ENCODE assay signal across 11 mouse cellular contexts in genomic region chr1:126656246-126656645, GRCm38 (mm10).
DNase-seq lines count a peak whose midpoint lies in the region; ATAC-seq and TF ChIP-seq lines count a peak whose summit lies in the region.
"Had no signal": no experiment of that assay in that cellular context is flagged by ENCODE, and none has a peak within 500 bp of the region (broad histone marks: within the 10 kb centered on the region; RNA-seq: fewer than 3 reads in every experiment).

No protein-coding gene starts in this region.

- no peaks in the 10 kb centered on the region for H3K36me3 ChIP-seq in limb, embryonic 14.5 days (ENCODE audit: control insufficient read depth, insufficient read depth, low read length)
- no peaks in the 10 kb centered on the region for H3K36me3 ChIP-seq in limb, embryonic 10.5 days
- H3K36me3 ChIP-seq: forebrain, embryonic 12.5 days had no signal

- peak; percentile 19 for DNase-seq in limb, embryonic 14.5 days (ENCODE audit: low spot score)
- DNase-seq in limb, embryonic 10.5 days (ENCODE audit: low spot score) = no peak
- DNase-seq in frontal cortex, postnatal 10 days (ENCODE audit: low spot score in 2 of 2) = peak; percentile 26 to 59
- DNase-seq in layer of hippocampus, adult 9-11 months = peak; percentile 92
- DNase-seq in right cerebral cortex, postnatal 36 days (ENCODE audit: low spot score in 2 of 2) = peak; percentile 60 to 80
- DNase-seq in kidney, postnatal 10 days = no peak
- DNase-seq in ovary, postnatal 10 days (ENCODE audit: low spot score) = no peak
- DNase-seq: kidney, adult 11 months had no signal

- H3K27ac ChIP-seq in limb, embryonic 14.5 days (replicated peaks; ENCODE audit: low read depth, low read length) = no peak overlapping the region
- no peak overlapping the region for H3K27ac ChIP-seq in limb, embryonic 10.5 days
- H3K27ac ChIP-seq: forebrain, embryonic 12.5 days; macrophage had no signal

- no peak for TF ChIP-seq POLR2A in limb, embryonic 14.5 days (IDR thresholded peaks at IDR 0.05; ENCODE audit: borderline replicate concordance, extremely low read depth, insufficient read depth, insufficient read length)

- 54% methylated on average over 2 of the region's 2 CpGs for WGBS in limb, embryonic 14.5 days
- 76% methylated on average over 2 of the region's 2 CpGs for WGBS in limb, embryonic 10.5 days

- H3K9ac ChIP-seq in limb, embryonic 14.5 days (ENCODE audit: low read depth, low read length, severe bottlenecking) = no peak overlapping the region
- H3K9ac ChIP-seq: forebrain, embryonic 12.5 days had no signal

- H3K4me1 ChIP-seq in limb, embryonic 14.5 days (ENCODE audit: control insufficient read depth, insufficient read depth, low read length) = no peaks in the 10 kb centered on the region
- no peaks in the 10 kb centered on the region for H3K4me1 ChIP-seq in limb, embryonic 10.5 days

- H3K4me2 ChIP-seq in limb, embryonic 14.5 days (replicated peaks; ENCODE audit: low read depth, low read length, severe bottlenecking) = no peak overlapping the region
- H3K4me2 ChIP-seq: forebrain, embryonic 12.5 days had no signal

- no peaks in the 10 kb centered on the region for H3K9me3 ChIP-seq in limb, embryonic 14.5 days (ENCODE audit: control insufficient read depth, low read length)
- no peaks in the 10 kb centered on the region for H3K9me3 ChIP-seq in limb, embryonic 10.5 days (replicated peaks)
- H3K9me3 ChIP-seq: forebrain, embryonic 12.5 days had no signal

- H3K27me3 ChIP-seq in limb, embryonic 14.5 days (ENCODE audit: control insufficient read depth, insufficient read depth, low read length) = no peaks in the 10 kb centered on the region
- no peaks in the 10 kb centered on the region for H3K27me3 ChIP-seq in limb, embryonic 10.5 days (ENCODE audit: low read depth, poor library complexity, severe bottlenecking)
- H3K27me3 ChIP-seq: forebrain, embryonic 12.5 days had no signal

- ATAC-seq in limb, embryonic 14.5 days (ENCODE audit: low FRiP score, low read depth) = no peak
- ATAC-seq in erythroblast, adult 5-6 weeks (replicated peaks; ENCODE audit: low FRiP score, poor library complexity, severe bottlenecking) = no peak

- no peak overlapping the region for H3K4me3 ChIP-seq in limb, embryonic 14.5 days (replicated peaks; ENCODE audit: low read length)
- H3K4me3 ChIP-seq in limb, embryonic 10.5 days = no peak overlapping the region
- H3K4me3 ChIP-seq: forebrain, embryonic 12.5 days had no signal

Comparison
In these comparisons a context has a peak if more than half of its experiments do, and no peak if none do; other contexts are left out.
1. DNase-seq: peak in limb, embryonic 14.5 days (single experiment), frontal cortex, postnatal 10 days (2 of 2), layer of hippocampus, adult 9-11 months (single experiment) and right cerebral cortex, postnatal 36 days (2 of 2); none in limb, embryonic 10.5 days (single experiment), kidney, postnatal 10 days (single experiment) and ovary, postnatal 10 days (single experiment).